Mouse (Mus musculus) retina, postnatal 1 day (tissue): ENCODE measurements around the gene Map3k5.
A peak's percentile ranks its signal among the peaks of the same experiment; 100 is the strongest.

Experiments
- DNase-seq: peaks from one replicate; pipeline ENCODE4 v3.0.0-alpha.2; 2012

Gene Map3k5

DNA sequence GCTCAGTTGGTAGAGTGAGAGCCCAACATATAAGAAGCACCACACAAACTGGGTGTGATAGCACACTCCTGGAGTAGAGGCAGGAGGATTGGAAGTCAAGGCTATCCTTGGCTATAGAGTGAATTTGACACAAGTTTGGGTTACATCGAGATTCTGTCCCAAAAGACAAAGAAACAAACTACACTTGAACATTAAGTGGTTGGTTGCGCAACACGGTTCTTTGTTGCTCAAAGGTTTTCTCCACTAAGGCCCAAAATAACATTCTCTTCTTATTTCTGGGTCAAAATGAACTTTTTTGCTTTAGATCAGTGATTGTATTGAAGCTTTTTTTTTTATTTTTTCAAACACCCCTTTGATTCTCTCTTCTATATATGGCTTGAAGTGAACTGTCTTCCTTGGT is 75.7 kb downstream of the Map3k5 start:
- no peak for DNase-seq

DNA sequence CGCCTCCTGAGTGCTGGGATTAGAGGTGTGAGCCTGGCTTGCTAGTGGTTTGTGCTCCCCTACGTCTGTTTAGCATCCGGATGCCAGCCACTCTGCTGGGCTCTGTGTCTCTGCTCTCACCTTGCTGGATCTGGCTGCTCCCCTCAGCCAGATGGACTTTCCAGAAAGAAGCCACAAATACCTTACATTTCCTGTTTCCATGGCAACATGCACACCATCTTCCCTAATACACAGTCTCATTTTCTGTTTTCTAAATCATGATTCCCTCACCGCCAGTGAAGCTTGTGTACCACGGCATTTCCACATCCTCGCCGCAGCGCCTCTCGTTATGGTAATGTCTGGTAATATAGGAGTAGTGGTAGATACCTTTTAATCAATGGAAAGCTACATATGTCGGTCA is 84.1 kb downstream of the Map3k5 start:
- DNase-seq: no peak

DNA sequence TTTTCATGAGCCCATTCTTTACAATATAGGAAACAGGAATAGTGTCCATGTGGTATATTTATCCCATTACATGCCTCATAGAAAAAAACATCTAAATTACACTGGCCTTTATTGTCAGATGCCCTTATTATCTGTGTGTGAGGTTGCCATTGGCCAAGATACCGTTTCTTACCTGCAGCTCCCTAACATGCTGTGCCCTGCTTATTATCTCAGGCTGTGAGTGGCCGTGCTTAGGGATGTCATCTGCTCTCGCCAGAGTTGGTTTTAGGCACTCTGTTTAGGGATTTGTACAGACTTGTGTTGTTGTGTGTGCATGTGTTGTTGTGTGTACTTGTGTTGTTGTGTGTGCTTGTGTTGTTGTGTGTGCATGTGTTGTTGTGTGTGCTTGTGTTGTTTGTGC is 84.5 kb downstream of the Map3k5 start:
- DNase-seq: no peak

DNA sequence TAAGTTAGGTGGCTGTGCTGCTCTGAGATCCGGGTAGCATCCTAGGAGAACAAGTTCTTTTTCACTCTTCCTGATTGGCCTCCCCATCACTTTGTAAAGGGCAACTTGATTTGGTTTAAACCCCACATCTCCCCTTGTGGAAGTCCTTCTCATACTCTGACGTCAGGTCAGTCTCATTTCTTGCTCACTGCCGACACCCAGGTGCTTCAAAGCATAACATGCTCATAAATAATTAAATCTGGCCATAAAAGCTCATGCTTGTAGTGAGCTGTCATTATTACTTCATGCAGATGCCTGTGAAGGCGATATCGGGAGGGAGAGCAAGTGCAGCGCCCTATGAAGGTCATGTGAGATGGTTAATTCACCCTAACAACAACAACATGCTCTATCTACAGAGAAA is 87.0 kb downstream of the Map3k5 start:
- peak; percentile 23 for DNase-seq

DNA sequence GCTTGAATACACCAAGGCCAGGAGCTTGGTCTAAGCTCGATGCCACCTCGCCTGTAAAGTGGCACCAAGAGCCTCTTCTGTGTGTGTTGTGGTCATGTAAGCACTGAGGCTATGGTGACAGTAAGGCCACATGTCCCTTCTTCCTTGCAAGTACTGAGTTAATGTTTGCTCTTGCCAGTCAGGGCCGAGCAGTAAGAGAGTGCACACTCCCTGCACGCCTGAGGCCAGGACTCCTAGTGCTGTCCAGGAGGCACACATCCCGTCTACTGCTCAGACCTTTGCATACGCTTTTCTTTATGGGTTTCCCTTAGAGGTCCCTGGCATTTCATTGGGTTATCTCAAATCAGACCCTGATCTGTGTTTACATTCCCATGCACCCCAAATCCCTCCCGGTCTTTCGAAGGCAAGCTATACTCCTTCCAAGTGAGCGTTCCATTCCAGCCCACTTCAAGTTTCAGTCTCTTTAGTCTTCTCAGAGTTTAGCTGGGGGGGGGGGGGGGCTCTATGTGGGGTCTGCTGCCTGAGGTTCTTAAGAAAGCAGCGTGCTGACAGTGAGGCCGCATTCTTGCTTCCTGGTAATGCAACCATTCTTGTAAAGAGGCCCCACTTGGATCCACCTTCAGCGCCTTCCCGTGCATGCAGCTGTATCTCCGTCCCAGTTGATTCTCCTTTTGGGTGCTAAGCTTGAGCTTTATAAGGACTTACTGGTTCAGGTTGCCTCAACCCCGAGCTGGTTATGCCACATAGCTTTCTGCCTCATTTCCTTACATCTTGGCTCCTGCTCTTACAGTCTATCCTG is 87.6 kb downstream of the Map3k5 start:
- no peak for DNase-seq

DNA sequence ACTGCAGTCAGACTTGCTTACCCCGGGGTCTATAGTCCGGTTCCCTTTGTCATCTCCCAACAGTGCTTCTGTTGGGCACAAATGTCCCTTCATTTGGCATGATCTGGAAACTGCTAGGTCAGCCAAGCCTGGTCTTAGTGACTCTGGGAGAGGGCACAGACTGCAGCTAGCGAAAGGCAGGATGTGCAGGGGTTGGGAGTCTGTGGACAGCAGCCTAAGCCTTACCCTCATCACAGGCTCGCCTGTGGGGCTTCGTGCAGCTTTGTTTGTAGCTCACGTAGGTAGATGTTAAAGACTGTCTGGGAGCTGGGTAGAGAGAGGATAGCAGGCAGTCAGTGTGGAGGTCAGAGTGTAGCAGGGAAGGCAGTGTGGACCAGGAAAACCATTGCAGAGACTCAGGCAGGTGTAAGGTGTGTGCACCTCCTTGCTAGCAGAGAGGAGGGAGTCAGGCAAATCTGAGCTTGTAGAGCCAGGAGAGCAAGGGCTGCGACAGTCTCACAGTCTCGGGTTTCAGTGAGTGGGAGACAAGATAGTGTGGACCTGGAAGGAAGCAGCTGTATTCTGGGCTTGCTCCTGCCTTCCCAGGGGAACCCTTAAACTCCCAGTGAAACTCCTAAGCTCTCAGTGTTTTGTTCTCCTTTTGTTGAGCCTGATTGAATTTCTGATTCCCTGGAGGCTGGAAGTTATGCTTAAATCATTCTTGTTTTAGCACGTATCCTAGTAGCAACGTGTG is 88.5 kb downstream of the Map3k5 start:
- no peak for DNase-seq

DNA sequence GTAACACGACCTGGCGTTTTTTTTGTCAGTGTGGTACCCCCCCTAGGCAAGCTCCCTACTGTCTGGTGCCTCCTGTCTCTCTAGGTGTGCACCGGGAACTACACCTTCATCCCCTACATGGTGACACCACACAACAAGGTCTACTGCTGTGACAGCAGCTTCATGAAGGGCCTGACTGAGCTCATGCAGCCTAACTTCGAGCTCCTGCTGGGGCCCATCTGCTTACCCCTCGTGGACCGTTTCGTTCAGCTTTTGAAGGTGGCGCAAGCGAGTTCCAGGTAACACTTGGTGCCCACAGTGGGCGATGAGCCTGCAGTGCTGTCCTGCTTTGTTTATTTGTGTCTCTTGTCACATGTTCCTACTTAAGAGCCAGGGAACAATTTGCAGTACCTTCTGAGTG is 89.3 kb downstream of the Map3k5 start:
- DNase-seq: no peak

DNA sequence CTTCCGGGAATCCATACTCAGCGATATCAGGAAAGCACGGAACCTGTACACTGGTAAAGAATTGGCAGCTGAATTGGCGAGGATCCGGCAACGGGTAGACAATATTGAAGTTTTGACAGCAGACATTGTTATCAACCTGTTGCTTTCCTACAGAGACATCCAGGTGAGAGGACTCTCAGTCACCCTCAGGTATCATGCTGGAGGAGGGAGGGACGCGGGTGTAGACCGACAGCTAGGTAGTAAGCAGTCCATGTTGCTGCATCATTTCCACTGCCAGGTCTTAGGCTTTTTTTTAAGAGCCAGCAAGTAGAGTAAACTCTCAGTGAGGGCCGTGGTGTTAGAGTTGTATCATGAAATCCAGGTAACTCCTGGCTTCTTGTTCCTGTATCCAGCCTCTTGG is 90.6 kb downstream of the Map3k5 start:
- no peak for DNase-seq

DNA sequence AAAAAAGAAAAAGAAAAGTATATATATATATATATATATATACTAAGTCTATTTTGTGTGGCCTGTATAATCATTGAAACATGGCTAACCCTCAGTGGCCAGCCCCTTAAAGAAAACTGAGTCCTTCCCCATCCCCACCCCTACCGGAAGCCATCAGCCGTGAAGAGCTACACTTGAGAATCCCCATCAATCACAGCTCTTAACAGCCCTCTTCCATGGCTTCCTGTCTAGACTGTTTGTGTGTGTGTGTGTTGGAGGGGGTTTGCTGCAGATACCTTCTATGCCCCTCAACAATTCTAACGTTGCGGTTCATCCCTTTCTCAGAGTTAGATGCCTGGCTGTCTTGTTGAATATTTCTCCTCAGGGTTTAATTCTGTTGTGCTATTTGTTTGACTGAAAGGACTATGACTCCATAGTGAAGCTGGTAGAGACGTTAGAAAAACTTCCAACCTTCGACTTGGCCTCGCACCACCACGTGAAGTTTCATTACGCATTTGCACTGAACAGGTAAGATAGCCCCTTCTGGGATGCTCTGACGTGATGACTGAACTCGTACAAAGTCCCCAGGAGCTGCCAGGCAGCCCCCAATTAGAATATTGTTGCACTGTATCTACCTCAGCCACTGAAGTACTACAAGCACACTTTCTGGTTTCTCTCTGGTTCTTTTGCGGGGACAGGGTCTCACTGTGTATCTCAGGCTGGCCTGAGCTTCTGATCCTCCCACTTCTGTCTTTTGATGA is 91.7 kb downstream of the Map3k5 start:
- DNase-seq: no peak

DNA sequence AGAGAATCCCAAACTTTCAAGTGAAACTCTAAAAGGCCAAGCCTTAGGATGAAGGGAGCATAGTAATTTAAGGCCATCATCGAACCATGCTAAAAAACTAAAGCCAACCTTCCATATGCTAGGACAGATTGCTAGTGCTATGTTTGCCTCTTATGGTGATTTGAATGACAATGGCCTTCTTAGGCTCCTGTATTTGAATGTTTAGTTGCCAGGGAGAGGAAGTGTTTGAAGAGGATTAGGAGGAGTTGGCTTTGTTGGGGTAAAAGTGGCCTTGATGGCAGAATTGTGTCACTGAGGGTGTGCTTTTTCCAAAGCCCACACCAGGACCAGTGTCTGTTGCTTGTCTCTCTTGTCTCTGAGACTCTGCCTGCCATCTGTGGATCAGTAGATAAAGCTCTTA is 96.4 kb downstream of the Map3k5 start:
- no peak for DNase-seq

DNA sequence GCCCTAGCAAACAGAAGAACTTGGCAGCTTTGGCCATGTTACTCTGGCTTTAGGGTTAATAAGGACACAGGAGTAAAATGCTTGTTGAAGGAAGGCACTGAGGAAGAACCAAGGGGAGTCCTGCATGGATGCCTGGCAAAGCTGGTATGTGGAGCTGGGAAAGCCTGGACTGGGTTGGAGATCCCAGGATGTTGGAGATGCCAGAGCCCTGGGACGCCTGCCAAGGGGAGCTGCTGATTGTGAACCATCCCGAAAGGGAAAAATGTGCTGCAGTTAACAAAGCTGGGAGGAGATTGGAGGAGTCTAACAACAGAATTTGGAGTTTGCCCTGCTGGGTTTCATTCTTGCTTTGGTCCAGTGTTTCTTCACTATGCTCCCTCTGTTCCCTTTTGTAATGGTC is 97.7 kb downstream of the Map3k5 start:
- DNase-seq: peak; percentile 13

DNA sequence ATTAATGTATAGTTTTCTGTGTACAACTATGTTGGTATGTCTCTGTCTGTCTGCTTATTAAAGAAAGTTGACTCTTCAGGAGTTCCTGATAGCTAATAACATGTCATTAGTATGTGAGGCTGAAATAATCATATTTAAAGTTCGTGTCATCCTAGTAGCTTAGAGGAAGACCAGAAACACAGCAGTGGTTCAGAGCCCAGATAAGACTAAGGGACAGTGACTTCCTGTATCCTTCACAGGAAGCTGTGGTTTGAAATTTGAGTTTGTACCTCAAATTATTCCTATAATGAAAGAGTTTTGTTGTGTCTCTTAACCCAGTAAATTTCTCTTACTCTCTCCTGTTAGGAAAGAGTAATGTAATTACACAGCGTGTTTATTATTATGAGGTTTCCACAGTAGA is 102.1 kb downstream of the Map3k5 start:
- DNase-seq: no peak

DNA sequence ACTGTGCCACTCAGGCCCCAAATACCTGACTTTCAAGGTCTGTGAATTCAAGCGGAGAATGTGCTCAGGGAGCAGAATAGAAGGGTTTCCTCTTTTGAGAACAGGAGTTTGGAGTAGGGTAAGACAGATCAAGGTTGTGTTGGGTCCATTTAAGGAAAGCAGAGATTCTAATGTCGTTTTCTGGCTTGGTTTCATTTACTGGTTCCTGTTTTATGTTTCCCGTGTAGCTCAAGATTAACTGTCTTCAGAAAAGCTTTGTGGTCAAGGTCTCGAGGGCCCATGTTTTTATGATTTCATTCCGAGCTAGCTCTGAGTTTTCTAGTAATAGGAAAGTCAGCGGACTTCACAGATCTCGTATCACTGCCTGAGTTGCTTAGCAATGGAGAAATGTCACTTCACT is 102.6 kb downstream of the Map3k5 start:
- DNase-seq: no peak

DNA sequence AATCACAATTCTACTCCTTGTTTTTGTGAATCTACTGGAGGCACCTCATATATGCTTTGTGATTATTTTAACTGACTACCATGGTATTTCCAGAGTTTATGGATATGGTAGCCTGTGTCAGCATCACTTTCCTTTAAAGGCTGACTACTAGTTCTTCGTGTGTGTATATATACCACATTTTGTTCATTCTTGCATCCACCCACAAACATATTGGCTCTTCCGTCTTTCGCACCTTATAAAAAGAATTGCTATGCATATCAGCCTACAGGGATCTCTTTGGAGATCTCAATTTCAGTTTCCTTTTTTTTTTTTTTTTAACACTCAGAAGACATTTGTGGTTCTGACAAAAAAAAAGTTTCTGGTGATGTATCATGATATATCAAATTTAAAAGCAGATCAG is 105.3 kb downstream of the Map3k5 start:
- no peak for DNase-seq

DNA sequence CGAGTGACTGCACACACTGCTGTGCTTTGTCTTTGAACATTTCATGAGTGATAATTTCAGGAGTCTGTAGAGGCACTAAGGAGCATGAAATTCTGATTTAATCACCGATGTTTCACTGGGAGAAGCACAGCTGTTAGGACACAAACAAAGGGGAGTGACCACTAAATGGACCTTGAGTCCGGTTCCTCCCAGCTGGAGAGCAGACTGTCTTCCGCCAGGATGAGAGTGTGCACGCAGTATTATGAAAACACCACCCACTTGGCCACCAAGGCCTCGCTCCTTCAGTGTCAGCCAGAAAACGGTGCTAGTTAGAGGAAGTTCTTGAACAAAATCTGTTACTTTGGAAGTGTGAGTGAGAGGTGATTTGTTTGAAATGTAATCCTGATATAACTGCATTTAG is 105.8 kb downstream of the Map3k5 start:
- peak; percentile 15 for DNase-seq

DNA sequence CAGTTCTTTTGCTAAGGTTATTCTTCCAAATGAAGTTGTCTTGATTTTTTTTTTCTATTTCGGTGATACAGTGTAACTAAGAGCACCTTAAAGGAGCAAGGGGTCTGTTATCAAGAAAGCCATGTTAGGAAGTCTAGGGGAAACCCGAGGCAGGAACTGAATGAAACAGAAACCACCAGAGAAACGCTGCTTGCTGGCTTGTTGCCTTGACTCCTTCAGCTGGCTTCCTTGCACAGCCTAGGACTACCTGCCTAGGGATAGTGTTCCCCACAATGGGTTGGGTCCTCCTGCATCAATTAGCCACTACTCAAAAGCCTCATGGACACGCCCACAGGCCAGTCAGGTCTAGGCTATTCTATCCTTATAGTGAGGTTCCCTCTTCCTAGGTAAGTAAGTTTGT is 106.4 kb downstream of the Map3k5 start:
- DNase-seq: no peak

DNA sequence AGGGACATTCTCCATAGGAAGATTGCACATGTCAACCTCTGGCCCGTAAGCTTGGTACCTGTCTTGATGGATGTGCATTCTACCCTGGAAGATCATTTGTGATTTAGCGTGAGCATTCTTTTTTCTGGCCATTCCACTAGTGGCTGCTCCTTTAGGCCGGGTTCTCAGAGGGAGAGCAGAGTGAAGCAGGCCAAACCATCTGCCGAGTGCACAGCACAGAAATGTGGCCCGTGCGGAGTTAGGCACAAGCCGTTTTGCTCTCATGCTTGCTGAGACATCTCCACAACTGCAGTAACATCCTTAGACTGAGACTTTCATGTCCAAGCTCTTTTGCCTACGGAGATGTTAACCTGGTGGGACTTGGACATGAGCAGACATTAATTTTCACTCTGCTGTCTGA is 107.8 kb downstream of the Map3k5 start:
- DNase-seq: no peak

DNA sequence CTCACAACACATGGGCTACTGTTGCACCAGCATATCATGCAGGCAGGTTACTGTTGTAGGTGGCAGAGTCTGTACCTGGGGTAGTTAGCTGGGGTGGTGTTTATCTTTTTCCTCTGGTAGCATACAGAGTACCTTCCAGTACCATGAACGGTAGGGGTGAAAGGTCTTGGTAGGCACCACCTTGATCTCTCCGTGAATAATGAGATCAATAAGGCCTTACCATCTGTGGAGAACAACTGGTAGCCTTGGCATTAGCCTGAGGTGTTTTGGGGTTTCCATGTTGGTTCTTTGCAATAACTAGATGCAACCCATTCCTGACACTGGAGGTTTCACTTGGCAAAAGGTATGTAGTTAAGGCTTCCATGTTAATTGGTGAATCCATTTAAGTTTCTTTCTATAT is 109.8 kb downstream of the Map3k5 start:
- no peak for DNase-seq

DNA sequence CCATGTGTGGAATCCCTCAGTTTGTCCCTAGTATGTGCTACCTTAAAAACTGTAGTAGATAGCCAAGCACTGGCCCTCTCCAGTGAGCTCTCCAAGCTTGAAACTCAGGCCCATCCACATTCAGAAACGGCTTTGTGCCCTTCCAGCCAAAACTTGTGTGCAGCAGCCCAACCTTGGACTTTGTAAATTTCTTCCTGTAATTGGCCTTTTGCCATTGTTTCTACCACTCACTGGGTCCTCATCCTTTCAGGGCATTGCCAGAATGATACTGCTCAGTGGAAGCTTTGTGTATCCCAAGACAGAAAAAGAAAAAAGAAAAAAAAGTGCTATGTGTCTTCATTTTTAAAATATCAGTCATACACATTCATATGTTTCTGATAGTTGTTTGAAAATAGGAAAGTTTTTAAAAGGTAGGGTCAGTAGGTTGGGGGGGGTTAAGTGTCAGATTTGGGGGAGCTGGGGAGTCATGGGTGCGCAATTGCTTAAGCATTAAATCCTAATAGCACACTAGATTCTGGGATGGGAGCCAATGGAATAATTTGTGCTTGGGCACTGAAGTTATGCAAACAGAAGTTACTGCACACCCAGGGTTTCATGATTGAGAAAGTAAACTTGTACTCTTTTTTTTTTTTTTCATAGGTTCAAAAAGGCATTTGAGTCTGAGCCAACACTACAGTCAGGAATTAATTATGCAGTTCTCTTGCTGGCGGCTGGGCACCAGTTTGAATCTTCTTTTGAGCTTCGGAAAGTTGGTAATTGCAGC is 111.6 kb downstream of the Map3k5 start:
- DNase-seq: no peak

DNA sequence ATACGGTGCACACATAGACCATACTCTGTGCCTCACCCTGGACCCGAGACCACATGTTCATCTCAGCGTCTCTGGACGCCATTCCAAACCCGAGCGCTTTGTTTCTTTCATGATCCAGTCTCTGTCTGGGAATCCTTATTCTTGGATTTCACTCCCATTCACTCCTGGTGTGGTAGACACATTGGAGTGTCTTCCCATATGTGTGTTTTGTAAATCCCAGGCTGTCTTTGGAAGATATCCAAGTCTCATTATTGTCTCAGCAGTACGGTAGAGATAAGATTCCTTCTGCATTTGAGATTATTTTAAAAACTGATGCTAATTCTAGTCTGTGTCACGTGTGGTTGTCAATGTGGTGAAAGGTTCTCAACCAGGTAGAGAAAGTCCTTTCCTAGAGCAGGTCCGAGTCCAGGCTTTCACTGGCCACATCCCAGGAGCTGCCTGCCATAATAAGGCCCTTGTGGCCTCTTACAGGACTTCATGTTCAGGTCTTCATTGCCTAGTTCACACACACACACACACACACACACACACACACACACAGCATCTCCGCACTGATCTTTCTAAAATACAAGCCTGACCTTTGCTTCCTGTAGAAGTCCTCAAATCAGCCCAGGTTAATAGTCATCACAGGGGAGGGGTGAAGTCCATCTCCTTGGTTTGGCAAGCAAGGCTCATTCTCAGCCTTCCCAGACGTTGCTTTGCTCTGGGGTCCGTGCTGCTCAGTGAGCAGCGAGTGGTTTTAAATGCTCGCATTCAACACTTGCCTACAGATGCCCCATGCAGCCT is 122.8 kb downstream of the Map3k5 start:
- no peak for DNase-seq

DNA sequence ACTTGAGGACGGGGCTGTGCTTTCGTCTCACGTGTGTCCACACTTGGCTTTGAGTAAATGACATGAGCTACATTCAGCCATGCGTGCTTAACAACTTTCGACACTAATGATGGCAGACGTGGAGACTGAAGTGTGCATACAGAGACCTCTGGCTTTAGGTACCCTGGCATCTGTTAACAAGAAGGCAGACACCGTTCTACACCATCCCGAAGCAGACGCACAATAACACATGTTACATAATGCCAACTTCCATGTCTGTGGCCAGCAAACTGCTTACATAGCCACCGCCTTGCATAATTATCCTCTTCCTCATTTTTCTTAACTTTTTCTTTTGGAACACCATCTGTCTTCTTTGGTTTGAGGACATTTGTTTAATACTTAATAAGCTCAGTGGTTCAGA is 123.8 kb downstream of the Map3k5 start:
- DNase-seq: peak; percentile 46

DNA sequence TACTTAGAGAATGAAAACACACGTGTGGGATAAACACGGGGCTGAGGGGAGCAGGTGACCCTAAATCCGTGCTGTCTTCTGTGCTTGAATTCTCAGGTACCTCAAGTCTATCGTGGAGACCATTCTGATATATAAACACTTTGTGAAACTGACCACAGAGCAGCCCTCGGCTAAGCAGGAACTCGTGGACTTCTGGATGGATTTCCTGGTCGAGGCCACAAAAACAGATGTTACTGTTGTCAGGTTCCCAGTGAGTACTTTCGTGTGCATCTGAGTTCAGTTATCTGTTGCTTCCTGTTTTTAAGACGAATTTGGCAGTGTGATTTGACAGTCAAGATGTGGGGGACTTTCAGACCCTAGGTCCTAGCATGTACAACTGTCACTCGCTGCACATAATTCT is 124.6 kb downstream of the Map3k5 start:
- DNase-seq: no peak
